Mouse (Mus musculus) midbrain, embryonic 11.5 days (tissue): ENCODE data around the gene Aak1. TPM values are rescaled to one million over a fixed set of nuclear protein-coding genes. Genes with fewer than 3 reads are reported as not detected.

Experiments used
- ATAC-seq: fragments of 200-750 bp; cut with Nextera tagmentation; 2 replicates; pipeline ENCODE4 v1.8.0; 2017; ENCODE audit warnings: moderate TSS enrichment, moderate library complexity; ENCODE audit not compliant: low FRiP score
- DNase-seq: peaks from one replicate; pipeline ENCODE4 v3.0.0; 2015; ENCODE audit warnings: low spot score; ENCODE audit errors: missing footprints
- H3K27ac ChIP-seq: fragments of 300-500 bp; sonication (generic); 2 replicates; pipeline ENCODE4 v1.5.1; 2014; ENCODE audit warnings: low read depth, low read length
- H3K27me3 ChIP-seq: fragments of 300-500 bp; sonication (generic); 2 replicates; pipeline ENCODE4 v1.6.1; 2014; ENCODE audit warnings: mild to moderate bottlenecking, low read length, moderate library complexity, mixed read lengths; ENCODE audit not compliant: control insufficient read depth, insufficient read depth
- H3K36me3 ChIP-seq: fragments of 300-500 bp; sonication (generic); 2 replicates; pipeline ENCODE4 v1.6.1; 2014; ENCODE audit warnings: mild to moderate bottlenecking, low read length, moderate library complexity, mixed read lengths; ENCODE audit not compliant: control insufficient read depth, insufficient read depth
- H3K4me1 ChIP-seq: fragments of 300-500 bp; sonication (generic); 2 replicates; pipeline ENCODE4 v1.6.1; 2014; ENCODE audit warnings: low read length; ENCODE audit not compliant: control insufficient read depth, insufficient read depth
- H3K4me2 ChIP-seq: fragments of 300-500 bp; sonication (generic); 2 replicates; pipeline ENCODE4 v1.6.1; 2014; ENCODE audit warnings: mild to moderate bottlenecking, moderate library complexity
- H3K4me3 ChIP-seq: fragments of 300-500 bp; sonication (generic); 2 replicates; pipeline ENCODE4 v1.5.1; 2014; ENCODE audit warnings: low read depth, low read length
- H3K9ac ChIP-seq: fragments of 300-500 bp; sonication (generic); 2 replicates; pipeline ENCODE4 v1.6.1; 2014; ENCODE audit warnings: low read length
- H3K9me3 ChIP-seq: fragments of 300-500 bp; sonication (generic); 2 replicates; pipeline ENCODE4 v1.6.1; 2016; ENCODE audit warnings: low read length; ENCODE audit not compliant: control insufficient read depth
- WGBS: fragments of 180-500 bp; shearing (Covaris S2); extraction: QIAGEN DNeasy Blood & Tissue Kit; methylation state at CpG from one replicate; pipeline ENCODE4 v1.1.7; 2014; 5-methylcytosine and 5-hydroxymethylcytosine counted together
- polyA plus RNA-seq: library from polyadenylated mRNA; unstranded; fragments of >200 nt; fragmentation: Nextera tagmentation; extraction: Ambion mirVana; gene quantifications from 2 replicates; pipeline ENCODE4 v1.2.1, GENCODE M21; 2014

Aak1 gene
- polyA plus RNA-seq, 1 experiment from 2014 or later = 17.1 TPM

- ATAC-seq = no peak
- peaks cover 29% of the 10 kb centered on the region for H3K4me1 ChIP-seq
- peak overlapping the region; percentile 82 for H3K9ac ChIP-seq
- H3K4me3 ChIP-seq = peak overlapping the region; percentile 82
- peak; percentile 90 for DNase-seq
- H3K36me3 ChIP-seq = no peaks in the 10 kb centered on the region
- H3K27ac ChIP-seq = peak overlapping the region; percentile 95
- under 1% methylated on average over 36 of the region's 36 CpGs for WGBS
- no peaks in the 10 kb centered on the region for H3K27me3 ChIP-seq
- no peaks in the 10 kb centered on the region for H3K9me3 ChIP-seq
- peak overlapping the region; percentile 61 for H3K4me2 ChIP-seq
These were observed 552 bp downstream of the Aak1 start for GRCm38 (mm10) chr6:86849692-86850445.

GRCm38 (mm10) chr6:86850588-86850987 is 1.3 kb downstream of the Aak1 start:
- ATAC-seq = no peak
- Histone ChIP-seq H3K36me3 (no peaks in the 10 kb centered on the region), H3K4me1 (peaks cover 29% of the 10 kb centered on the region), H3K4me3 (peak overlapping the region; percentile 82), H3K27ac (no peak overlapping the region), H3K4me2 (peak overlapping the region; percentile 61), H3K27me3 (no peaks in the 10 kb centered on the region), H3K9me3 (no peaks in the 10 kb centered on the region), H3K9ac (peak overlapping the region; percentile 82)
- DNase-seq = peak; percentile 89
- WGBS = 24% methylated on average over 4 of the region's 4 CpGs

- Histone ChIP-seq H3K4me2 (peak overlapping the region; percentile 61), H3K27ac (no peak overlapping the region), H3K9me3 (no peaks in the 10 kb centered on the region), H3K36me3 (no peaks in the 10 kb centered on the region), H3K27me3 (no peaks in the 10 kb centered on the region), H3K4me1 (peaks cover 29% of the 10 kb centered on the region), H3K9ac (peak overlapping the region; percentile 36; the same call in 1 of the 2 replicates), H3K4me3 (no peak overlapping the region; the same call in 1 of the 2 replicates)
- DNase-seq = no peak
- no peak for ATAC-seq
- WGBS = 14% methylated on average over 1 of the region's 1 CpGs
These were observed 2.2 kb downstream of the Aak1 start for GRCm38 (mm10) chr6:86851561-86851960.

- Histone ChIP-seq H3K27me3 (no peaks in the 10 kb centered on the region), H3K27ac (no peak overlapping the region), H3K4me1 (peaks cover 21% of the 10 kb centered on the region), H3K9me3 (no peaks in the 10 kb centered on the region), H3K4me2 (no peak overlapping the region), H3K9ac (no peak overlapping the region), H3K4me3 (no peak overlapping the region), H3K36me3 (no peaks in the 10 kb centered on the region)
- DNase-seq = no peak
- WGBS = 91% methylated on average over 3 of the region's 3 CpGs
- ATAC-seq = no peak
These were observed 4.6 kb downstream of the Aak1 start for GRCm38 (mm10) chr6:86853928-86854327.

GRCm38 (mm10) chr6:86854941-86855340 is 5.6 kb downstream of the Aak1 start:
- H3K9me3 ChIP-seq = no peaks in the 10 kb centered on the region
- H3K4me2 ChIP-seq = no peak overlapping the region
- peaks cover 21% of the 10 kb centered on the region for H3K4me1 ChIP-seq
- no peak overlapping the region for H3K27ac ChIP-seq
- no peak for DNase-seq
- H3K27me3 ChIP-seq = no peaks in the 10 kb centered on the region
- no peak overlapping the region for H3K4me3 ChIP-seq
- 90% methylated on average over 4 of the region's 4 CpGs for WGBS
- ATAC-seq = no peak
- H3K36me3 ChIP-seq = no peaks in the 10 kb centered on the region
- H3K9ac ChIP-seq = no peak overlapping the region

- Histone ChIP-seq H3K4me3 (no peak overlapping the region), H3K27me3 (no peaks in the 10 kb centered on the region), H3K4me1 (no peaks in the 10 kb centered on the region), H3K36me3 (no peaks in the 10 kb centered on the region), H3K9ac (no peak overlapping the region), H3K27ac (no peak overlapping the region), H3K4me2 (no peak overlapping the region), H3K9me3 (no peaks in the 10 kb centered on the region)
- DNase-seq (no peak), ATAC-seq (no peak)
- 93% methylated on average over 3 of the region's 3 CpGs for WGBS
These were observed 9.3 kb downstream of the Aak1 start for GRCm38 (mm10) chr6:86858606-86859005.

- Histone ChIP-seq H3K4me2 (no peak overlapping the region), H3K36me3 (no peaks in the 10 kb centered on the region), H3K27me3 (no peaks in the 10 kb centered on the region), H3K9ac (no peak overlapping the region), H3K9me3 (no peaks in the 10 kb centered on the region), H3K27ac (no peak overlapping the region), H3K4me1 (no peaks in the 10 kb centered on the region), H3K4me3 (no peak overlapping the region)
- WGBS = 87% methylated on average over 9 of the region's 9 CpGs
- ATAC-seq (no peak), DNase-seq (no peak)
These were observed 11.6 kb downstream of the Aak1 start for GRCm38 (mm10) chr6:86860732-86861463.

- ATAC-seq = no peak
- Histone ChIP-seq H3K27ac (no peak overlapping the region), H3K36me3 (no peaks in the 10 kb centered on the region), H3K4me1 (no peaks in the 10 kb centered on the region), H3K4me3 (no peak overlapping the region), H3K27me3 (no peaks in the 10 kb centered on the region), H3K9ac (no peak overlapping the region), H3K4me2 (no peak overlapping the region), H3K9me3 (no peaks in the 10 kb centered on the region)
- WGBS = 87% methylated on average over 3 of the region's 3 CpGs
- DNase-seq = no peak
These were observed 15.0 kb downstream of the Aak1 start for GRCm38 (mm10) chr6:86864358-86864757.

- Histone ChIP-seq H3K4me1 (no peaks in the 10 kb centered on the region), H3K36me3 (no peaks in the 10 kb centered on the region), H3K9me3 (no peaks in the 10 kb centered on the region), H3K27me3 (no peaks in the 10 kb centered on the region), H3K27ac (no peak overlapping the region), H3K4me3 (no peak overlapping the region), H3K9ac (no peak overlapping the region), H3K4me2 (no peak overlapping the region)
- WGBS = 93% methylated on average over 9 of the region's 9 CpGs
- DNase-seq (no peak), ATAC-seq (no peak)
These were observed 21.0 kb downstream of the Aak1 start for GRCm38 (mm10) chr6:86870335-86870734.
